Mouse (Mus musculus): ENCODE data around the gene Avl9.

DNA sequence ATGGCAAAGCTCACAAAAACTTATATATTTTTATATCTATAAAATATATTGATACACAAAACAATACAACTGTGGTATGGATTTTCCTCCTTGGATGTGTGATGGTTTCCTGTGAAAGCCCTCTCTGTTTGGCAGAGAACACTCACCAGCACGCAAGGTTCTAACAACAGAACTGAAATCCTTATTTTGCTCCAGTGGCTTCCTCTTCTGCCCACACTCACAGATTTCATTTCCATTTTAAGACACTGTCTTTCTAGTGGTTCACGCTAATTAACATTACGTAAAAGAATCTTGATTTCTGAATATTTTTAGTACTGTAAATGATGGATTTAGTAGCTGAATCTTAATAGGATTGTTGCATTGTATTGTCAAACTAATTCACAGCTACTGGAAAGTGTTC lies 26.5 kb upstream of the Avl9 start:
- no peak for TF ChIP-seq CTCF (IDR thresholded peaks at IDR 0.05; ENCODE audit: borderline replicate concordance, control insufficient read depth, extremely low read depth, insufficient read depth, low read length, poor library complexity)
- no peak for TF ChIP-seq POLR2A (IDR thresholded peaks at IDR 0.05; ENCODE audit: control insufficient read depth, extremely low read depth, insufficient read depth, low read length, poor library complexity)
